Mouse (Mus musculus): ENCODE measurements around the gene Selenoh.

- no peak for TF ChIP-seq CTCF (IDR thresholded peaks at IDR 0.05; ENCODE audit: control insufficient read depth, insufficient read depth, insufficient replicate concordance, low read depth, low read length)
- no peak for TF ChIP-seq POLR2A (IDR thresholded peaks at IDR 0.05; ENCODE audit: control insufficient read depth, low read depth, low read length)
Measured at GRCm38 (mm10) chr2:84707523-84707922, 37.0 kb upstream of the Selenoh start.
